Mouse (Mus musculus) MEL (cell line): ENCODE measurements around the gene Mapre1. TPM values are rescaled to one million over a fixed set of nuclear protein-coding genes. Genes with fewer than 3 reads are reported as not detected.
"Not testable (repeated sequence)": the region's sequence is repeated elsewhere in the genome, so short reads cannot be mapped to it uniquely, and the experiment has no call there.

Experiments used
- DNase-seq: peaks from one replicate; pipeline ENCODE4 v3.0.0; 2011; ENCODE audit warnings: low read depth, low spot score
- H3K27ac ChIP-seq: 2 replicates; pipeline ENCODE4 v1.5.1; 2012; ENCODE audit warnings: low read depth, mild to moderate bottlenecking, control low read depth, low read length, moderate library complexity; ENCODE audit not compliant: control insufficient read depth
- H3K27me3 ChIP-seq, 2 experiments: fragments of 150-350 bp in 1 of 2; sonication (generic) in 1 of 2; 2 replicates each; pipeline ENCODE4 v1.6.1; 2012; ENCODE audit warnings: low read length in 2 of 2, mild to moderate bottlenecking in 2 of 2, improper control_type of control experiment in 1 of 2, moderate library complexity in 1 of 2; ENCODE audit not compliant: insufficient read depth in 2 of 2, control insufficient read depth in 1 of 2
- H3K36me3 ChIP-seq, 2 experiments: 2 replicates each; pipeline ENCODE4 v1.6.1; 2012 to 2014; ENCODE audit warnings: low read length in 2 of 2, improper control_type of control experiment in 1 of 2, inconsistent platforms in 1 of 2, mild to moderate bottlenecking in 1 of 2; ENCODE audit not compliant: insufficient read depth in 2 of 2, control insufficient read depth in 1 of 2
- H3K4me1 ChIP-seq, 2 experiments: fragments of 150-350 bp in 1 of 2; sonication (generic) in 1 of 2; 2 replicates each; pipeline ENCODE4 v1.6.1; 2012; ENCODE audit warnings: low read length in 2 of 2, improper control_type of control experiment in 1 of 2, mild to moderate bottlenecking in 1 of 2; ENCODE audit not compliant: insufficient read depth in 2 of 2, control insufficient read depth in 1 of 2
- H3K4me3 ChIP-seq, 2 experiments: fragments of 150-350 bp in 1 of 2; sonication (generic) in 1 of 2; 2 replicates each; pipeline ENCODE4 v1.5.1; 2012; ENCODE audit warnings: low read depth in 2 of 2, low read length in 2 of 2, mild to moderate bottlenecking in 2 of 2, moderate library complexity in 2 of 2, control low read depth in 1 of 2, improper control_type of control experiment in 1 of 2; ENCODE audit not compliant: control insufficient read depth in 1 of 2, insufficient read depth in 1 of 2
- H3K79me2 ChIP-seq: 2 replicates; pipeline ENCODE4 v1.6.1; 2012; ENCODE audit warnings: mild to moderate bottlenecking, low read length, moderate library complexity; ENCODE audit not compliant: control insufficient read depth, poor library complexity, insufficient read depth
- H3K9ac ChIP-seq: 2 replicates; pipeline ENCODE4 v1.6.1; 2012; ENCODE audit warnings: low read depth, mild to moderate bottlenecking, control low read depth, low read length, moderate library complexity; ENCODE audit not compliant: control insufficient read depth, poor library complexity, severe bottlenecking
- H3K9me3 ChIP-seq: fragments of 150-350 bp; sonication (generic); replicated peaks from 2 replicates; pipeline ENCODE4 v1.6.1; 2012; ENCODE audit warnings: mild to moderate bottlenecking, low read length, improper control_type of control experiment, moderate library complexity; ENCODE audit not compliant: insufficient read depth
- EP300 ChIP-seq, 2 experiments: IDR thresholded peaks; 2 replicates each; pipeline ENCODE4 v1.6.1; 2011; ENCODE audit warnings: improper control_type of control experiment in 2 of 2, low read length in 2 of 2, low read depth in 1 of 2, mild to moderate bottlenecking in 1 of 2
- ETS1 ChIP-seq: IDR thresholded peaks from 2 replicates; pipeline ENCODE4 v1.6.1; 2012; ENCODE audit warnings: low read depth, mild to moderate bottlenecking, inconsistent platforms, low read length, improper control_type of control experiment, moderate library complexity
- GATA1 ChIP-seq: IDR thresholded peaks from 2 replicates; pipeline ENCODE4 v1.6.1; 2011; ENCODE audit warnings: low read depth, low read length, improper control_type of control experiment
- MYB ChIP-seq: IDR thresholded peaks from 2 replicates; pipeline ENCODE4 v1.6.1; 2011; ENCODE audit warnings: mild to moderate bottlenecking, low read depth, low read length, improper control_type of control experiment
- NELFE ChIP-seq: IDR thresholded peaks from 2 replicates; pipeline ENCODE4 v1.6.1; 2011; ENCODE audit warnings: low read depth, low read length, improper control_type of control experiment
- POLR2AphosphoS2 ChIP-seq: IDR thresholded peaks from 2 replicates; pipeline ENCODE4 v1.6.1; 2011; ENCODE audit warnings: low read length, improper control_type of control experiment
- POLR2AphosphoS5 ChIP-seq: IDR thresholded peaks from 2 replicates; pipeline ENCODE4 v1.6.1; 2012; ENCODE audit warnings: low read depth, borderline replicate concordance, mild to moderate bottlenecking, inconsistent platforms, low read length, moderate library complexity, mixed read lengths
- RAD21 ChIP-seq: IDR thresholded peaks from 2 replicates; pipeline ENCODE4 v1.6.1; 2011; ENCODE audit warnings: mild to moderate bottlenecking, low read depth, low read length, improper control_type of control experiment
- RCOR1 ChIP-seq: IDR thresholded peaks from 2 replicates; pipeline ENCODE4 v1.6.1; 2012; ENCODE audit warnings: low read depth, mild to moderate bottlenecking, inconsistent platforms, low read length, improper control_type of control experiment
- TBP ChIP-seq: IDR thresholded peaks from 2 replicates; pipeline ENCODE4 v1.8.0; 2011; ENCODE audit warnings: low read depth, low read length, improper control_type of control experiment
- TCF12 ChIP-seq: IDR thresholded peaks from 2 replicates; pipeline ENCODE4 v1.6.1; 2014; ENCODE audit warnings: low read depth, mild to moderate bottlenecking, inconsistent platforms, low read length, improper control_type of control experiment, moderate library complexity
- UBTF ChIP-seq: IDR thresholded peaks from 2 replicates; pipeline ENCODE4 v1.6.1; 2012; ENCODE audit warnings: low read depth, mild to moderate bottlenecking, inconsistent platforms, low read length, improper control_type of control experiment, moderate library complexity, borderline replicate concordance; ENCODE audit not compliant: insufficient read depth
- ZKSCAN1 ChIP-seq: IDR thresholded peaks from 2 replicates; pipeline ENCODE4 v1.6.1; 2012; ENCODE audit warnings: low read depth, mild to moderate bottlenecking, inconsistent platforms, low read length, improper control_type of control experiment, moderate library complexity
- polyA plus RNA-seq, 2 experiments: library from polyadenylated mRNA; stranded (reverse) in 1 of 2; unstranded in 1 of 2; fragments of >175 nt in 1 of 2; fragments of >200 nt in 1 of 2; gene quantifications; 2 replicates each; pipeline versions ENCODE4 v1.2.1 to v1.2.4; 2012; ENCODE audit warnings: low replicate concordance in 2 of 2, low read depth in 1 of 2; ENCODE audit not compliant: insufficient read length in 2 of 2, insufficient read depth in 1 of 2, missing spikeins in 1 of 2
- total RNA-seq: library from RNA; depleted of rRNA; stranded (reverse); fragments of 300-350 nt; gene quantifications from 2 replicates; pipeline ENCODE4 v1.2.3, GENCODE M21; 2012

Mapre1 gene
- total and polyA plus RNA-seq, 3 experiments = 57.7 to 94.8 TPM; not detected in 1

- H3K4me3 ChIP-seq = no peak overlapping the region
- H3K9me3 ChIP-seq = no peaks in the 10 kb centered on the region
- DNase-seq = no peak
- H3K27me3 ChIP-seq = no peaks in the 10 kb centered on the region
- H3K4me1 ChIP-seq = peaks cover 17 to 28% of the 10 kb centered on the region in 2 experiments
- H3K9ac ChIP-seq = no peak overlapping the region
- peak overlapping the region; percentile 9; the same call in 1 of the 2 replicates for H3K27ac ChIP-seq
- peaks cover 0 to 15% of the 10 kb centered on the region in 2 experiments; a peak in 2 of 4 replicates for H3K36me3 ChIP-seq
- no peaks in the 10 kb centered on the region for H3K79me2 ChIP-seq
- TF ChIP-seq ZKSCAN1 = no peak
- TF ChIP-seq UBTF = no peak
- no peak for TF ChIP-seq MYB
- TF ChIP-seq POLR2AphosphoS5 = no peak
- TF ChIP-seq TBP = no peak
- no peak for TF ChIP-seq POLR2AphosphoS2
Observed at GRCm38 (mm10) chr2:153713227-153713626, 27.8 kb upstream of the Mapre1 start.

GRCm38 (mm10) chr2:153717861-153718260 is 23.2 kb upstream of the Mapre1 start:
- H3K4me1 ChIP-seq = peaks cover 5 to 12% of the 10 kb centered on the region in 2 experiments
- H3K36me3 ChIP-seq, H3K9me3 ChIP-seq, DNase-seq, H3K4me3 ChIP-seq, H3K9ac ChIP-seq, H3K79me2 ChIP-seq, H3K27me3 ChIP-seq: not testable (repeated sequence)
- H3K27ac ChIP-seq = peak overlapping the region; percentile 44
- TF ChIP-seq ETS1 (0 out of 2 replicates have a peak, but pooled peaks have one; percentile 21), GATA1 (peak; percentile 9; the same call in 1 of the 2 replicates), EP300 (IDR thresholded peaks at IDR 0.05; ENCODE audit: low read depth in 1 of 2, low read length in 2 of 2) (0 out of 4 replicates have a peak, but pooled peaks of 1 of the 2 experiments have one; percentile 11), TCF12 (0 out of 2 replicates have a peak, but pooled peaks have one; percentile 24)

- Histone ChIP-seq H3K4me1 (peaks cover 6 to 23% of the 10 kb centered on the region in 2 experiments), H3K27me3 (no peaks in the 10 kb centered on the region), H3K79me2 (no peaks in the 10 kb centered on the region), H3K4me3 (no peak overlapping the region), H3K36me3 (peaks cover 0 to 13% of the 10 kb centered on the region in 2 experiments; a peak in 2 of 4 replicates), H3K9ac (no peak overlapping the region), H3K27ac (no peak overlapping the region), H3K9me3 (no peaks in the 10 kb centered on the region)
- TF ChIP-seq NELFE (no peak), RCOR1 (no peak), RAD21 (no peak), TCF12 (no peak), ETS1 (no peak)
- DNase-seq = no peak
Observed at GRCm38 (mm10) chr2:153723098-153723497, 18.0 kb upstream of the Mapre1 start.
